Mouse (Mus musculus): ENCODE results near the gene Patl2.
"Not testable (repeated sequence)": the region's sequence is repeated elsewhere in the genome, so short reads cannot be mapped to it uniquely, and the experiment has no call there.

GRCm38 (mm10) chr2:122097686-122098085 lies 88.3 kb downstream of the Patl2 start:
- TF ChIP-seq KAT2A (IDR thresholded peaks at IDR 0.05; ENCODE audit: insufficient replicate concordance, low read length); USF2 (conservative IDR thresholded peaks at IDR 0.05; ENCODE audit: low read depth, low read length); GABPA (IDR thresholded peaks at IDR 0.05; ENCODE audit: insufficient replicate concordance, low read depth, low read length); MXI1 (IDR thresholded peaks at IDR 0.05; ENCODE audit: low read depth, low read length); CTCF (conservative IDR thresholded peaks at IDR 0.05 in 1 of 2, IDR thresholded peaks at IDR 0.05 in 1 of 2; ENCODE audit: low read depth in 2 of 2, low read length in 2 of 2); MYC (IDR thresholded peaks at IDR 0.05; ENCODE audit: low read depth, low read length): not testable (repeated sequence)
